Mouse (Mus musculus) left cerebral cortex, postnatal 4 days (tissue): ENCODE measurements at regions not wholly inside any gene's neighbourhood (a gene's known extent, or its start where the extent isn't known, plus 50 kb on each side); places are given as distances from the start of the nearest gene placed in this dataset.

Experiments used
- DNase-seq: peaks from one replicate; pipeline ENCODE4 v3.0.0-alpha.2; 2022
- intact Hi-C: fragments of 180-260 bp; cut with DNase I; formaldehyde crosslinking; loops from one replicate; pipeline ENCODE4 v1.15.1; 2025

DNA sequence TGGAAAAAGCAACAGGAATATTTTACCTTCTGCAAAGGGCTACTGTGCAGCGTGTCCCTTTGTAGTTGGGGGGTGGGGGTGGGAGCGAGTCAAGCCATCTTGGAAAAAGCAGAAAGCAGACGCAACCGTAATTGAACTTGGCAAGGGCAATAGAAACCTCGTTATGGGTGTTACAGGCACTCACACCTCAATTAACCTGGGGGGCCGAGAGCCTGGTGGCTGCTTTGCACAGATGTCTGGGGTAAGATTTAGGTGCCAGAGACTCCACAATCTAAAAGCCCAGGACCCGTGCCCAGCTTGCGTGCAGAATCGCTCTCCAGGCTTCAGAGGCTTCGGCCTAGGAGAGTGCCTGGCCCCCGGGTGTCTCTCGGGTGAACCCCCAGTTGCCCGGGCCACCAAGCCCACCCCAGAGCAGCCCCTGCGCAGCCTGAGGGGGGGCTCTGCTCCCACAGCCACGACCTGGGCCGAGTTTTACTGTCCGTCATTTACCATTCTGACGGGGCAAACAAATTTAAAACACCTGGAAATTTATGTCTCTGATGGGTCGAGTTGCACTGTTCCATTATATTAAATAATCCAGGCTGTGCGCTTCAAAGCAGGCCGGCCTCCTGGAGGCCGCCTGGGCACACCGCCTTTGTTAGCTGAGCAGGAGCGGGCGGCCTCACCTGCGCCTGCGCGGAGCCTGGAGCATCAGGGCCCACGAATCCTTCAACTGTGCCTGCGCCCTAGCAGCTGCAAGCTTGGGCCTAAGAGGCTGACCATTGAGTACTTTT lies 212.4 kb downstream of the Srbd1 start:
- DNase-seq = no peak
- intact Hi-C loops = no loop called here

DNA sequence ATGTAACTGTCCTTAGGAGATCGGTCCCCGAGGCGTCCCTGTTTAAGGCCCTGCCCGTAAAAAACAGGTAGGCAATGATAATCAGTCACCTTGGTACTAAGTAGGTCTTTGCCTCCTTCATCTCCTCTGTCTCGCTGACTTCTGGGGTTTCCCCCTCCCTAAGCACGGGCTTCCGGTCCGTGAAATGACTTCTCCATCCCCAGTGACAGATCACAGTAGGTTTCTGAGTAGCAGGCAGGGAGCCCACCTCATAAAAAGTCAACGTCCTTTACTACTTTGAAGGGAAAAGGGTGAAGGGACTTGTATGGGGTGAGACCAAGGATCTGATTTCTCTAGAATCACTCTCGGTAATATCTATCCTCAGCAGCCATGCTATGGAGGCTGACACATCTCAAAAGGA lies 213.0 kb downstream of the Srbd1 start:
- intact Hi-C loops = no loop called here
- no peak for DNase-seq

DNA sequence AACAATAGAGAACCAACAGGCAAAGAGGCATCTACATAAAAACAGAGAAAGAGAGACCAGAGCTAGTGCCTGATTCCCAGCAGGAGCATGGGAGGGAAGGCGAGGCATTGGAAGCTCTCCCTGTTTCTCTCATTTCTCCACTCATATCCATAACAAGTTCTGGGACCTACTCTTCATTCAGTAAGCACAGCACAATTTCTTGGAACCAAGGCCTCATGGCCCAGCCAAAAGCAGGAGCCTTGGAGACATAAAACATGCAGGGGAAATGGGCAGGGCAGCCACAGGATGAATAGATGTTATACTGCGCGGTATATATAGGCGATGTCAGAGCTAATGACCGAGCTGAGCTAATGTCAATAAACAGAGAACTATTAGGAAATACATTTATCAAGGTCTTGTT lies 214.2 kb downstream of the Srbd1 start:
- intact Hi-C loops = no loop called here
- DNase-seq = no peak

DNA sequence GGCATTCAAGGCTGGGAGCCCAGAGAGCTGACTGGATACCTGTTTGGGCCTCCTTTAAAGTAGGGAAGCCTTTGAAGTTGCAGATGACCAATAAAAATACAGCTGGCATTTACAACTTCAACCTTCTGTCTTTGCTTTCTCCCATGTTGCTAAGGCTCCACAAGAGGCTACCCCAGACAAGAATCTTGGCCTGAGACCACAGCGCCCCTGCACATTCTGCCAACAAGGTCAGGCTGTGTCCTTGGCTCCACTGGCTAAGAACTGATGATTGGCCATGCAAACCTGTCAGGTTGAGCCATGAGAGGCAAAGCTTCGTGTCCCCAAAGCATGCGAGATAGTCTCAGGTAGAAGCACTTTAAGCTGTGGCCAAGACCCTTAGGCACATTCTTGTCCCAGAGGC lies 214.6 kb downstream of the Srbd1 start:
- peak; percentile 14 for DNase-seq
- intact Hi-C loops = no loop called here

DNA sequence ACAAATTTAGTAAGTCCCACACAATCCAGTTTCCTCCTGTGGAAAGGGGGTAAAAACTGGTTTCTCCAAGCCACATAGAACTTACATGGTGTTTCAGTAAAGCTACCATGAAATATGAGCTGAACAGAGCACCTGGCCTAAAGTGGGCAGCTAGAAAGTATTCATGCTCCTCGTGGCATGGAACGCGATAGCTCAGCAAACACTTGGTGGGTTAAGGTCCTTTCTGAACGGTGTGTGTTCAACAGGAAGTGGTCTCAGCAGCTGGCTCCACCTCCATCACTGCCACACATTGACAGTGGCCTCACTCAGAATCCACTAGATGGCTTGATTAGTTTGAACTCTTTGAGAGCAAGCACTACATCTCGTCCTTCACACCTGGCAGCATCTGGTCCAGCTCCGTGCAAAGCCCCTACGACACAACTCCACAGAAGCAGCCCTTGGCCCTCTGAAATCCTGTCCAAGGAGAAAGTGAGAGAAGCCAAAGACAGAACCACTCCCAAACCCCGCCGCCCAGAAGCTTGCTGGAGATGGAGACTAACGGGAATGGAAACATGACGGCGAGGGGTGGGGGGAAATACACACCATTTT lies 215.2 kb downstream of the Srbd1 start:
- intact Hi-C loops = no loop called here

DNA sequence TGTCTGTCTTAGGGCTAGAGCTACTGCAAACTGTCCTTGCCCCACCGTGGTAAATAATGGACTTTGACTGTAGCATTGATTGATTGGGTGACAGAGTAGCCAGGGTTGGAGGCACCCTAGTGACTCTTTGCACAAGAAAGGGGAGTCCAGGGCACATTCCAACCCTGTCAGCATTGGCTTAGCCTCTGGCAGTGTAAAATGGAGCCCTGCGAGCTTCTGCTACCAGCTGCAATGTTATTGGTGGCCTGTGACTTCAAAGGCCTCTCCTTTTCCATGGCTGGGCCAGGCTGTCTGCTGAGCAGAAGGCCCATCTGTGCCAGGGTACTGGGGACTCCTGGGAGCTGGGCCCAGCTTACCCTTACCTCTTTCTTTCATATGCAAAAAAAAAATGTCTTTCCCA lies 216.4 kb downstream of the Srbd1 start:
- intact Hi-C loops = no loop called here
- DNase-seq = no peak

More for the DNA sequence above, 215.2 kb downstream of the Srbd1 start:
- no peak for DNase-seq

DNA sequence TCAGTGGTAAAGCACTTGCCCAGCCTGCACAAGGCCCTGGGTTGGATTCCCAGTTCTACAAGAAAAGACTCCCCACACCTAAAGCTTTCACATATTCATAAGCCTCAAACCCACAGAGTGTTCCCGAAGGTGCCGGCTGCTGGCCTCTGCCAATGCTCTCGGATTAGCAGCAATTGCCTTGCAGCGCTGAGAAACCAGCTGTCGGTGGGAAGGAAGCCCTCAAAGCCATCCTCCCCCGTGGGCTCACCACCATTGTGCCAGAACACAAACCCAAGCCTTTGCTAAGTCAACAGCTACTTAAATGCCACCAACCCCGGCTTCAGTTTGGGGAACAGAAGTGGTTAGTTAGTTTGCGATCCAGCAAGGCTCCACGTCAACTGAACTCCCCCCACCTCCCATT lies 217.7 kb downstream of the Srbd1 start:
- intact Hi-C loops = no loop called here
- peak; percentile 28 for DNase-seq

DNA sequence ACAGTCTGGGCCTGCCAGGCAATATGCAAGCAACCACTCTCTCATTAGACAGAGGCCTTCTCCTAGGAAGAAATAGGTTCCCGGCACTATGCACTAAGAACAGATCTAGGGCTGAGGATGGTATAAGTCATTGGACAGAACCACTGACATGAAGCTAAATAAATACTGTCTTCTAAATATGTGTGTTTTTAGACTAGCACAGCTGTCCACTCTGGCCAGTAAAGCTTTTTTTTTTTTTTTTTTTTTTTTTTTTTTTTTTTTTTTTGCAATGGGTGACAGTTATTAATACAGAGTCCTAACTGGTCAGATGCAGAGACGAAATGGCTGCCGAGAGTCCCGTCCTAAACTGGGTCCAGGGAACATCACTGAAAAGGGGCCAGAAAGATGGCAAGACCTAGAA lies 218.9 kb downstream of the Srbd1 start:
- intact Hi-C loops = no loop called here
- no peak for DNase-seq

DNA sequence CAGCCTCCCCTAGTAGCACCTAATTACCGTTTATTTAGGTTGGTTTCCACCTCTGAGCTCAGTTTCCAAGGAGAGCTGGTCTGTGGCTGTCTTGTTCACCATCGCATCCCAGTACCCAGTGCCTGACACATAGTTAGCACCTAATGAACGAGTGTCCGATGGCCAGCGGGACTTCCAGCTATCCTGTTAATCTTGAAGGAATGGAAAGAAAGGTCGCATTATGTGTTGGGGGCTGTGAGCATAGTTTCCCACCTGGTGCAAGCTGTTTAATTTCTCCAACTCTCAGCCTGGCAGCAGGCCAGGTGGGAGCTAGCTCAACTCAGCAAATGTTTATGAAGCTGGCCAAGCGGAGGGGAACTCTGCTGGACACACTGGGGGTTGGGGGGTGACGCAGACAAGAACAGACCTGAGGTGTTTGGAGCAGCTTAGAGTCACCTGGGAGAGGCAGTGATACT lies 223.7 kb downstream of the Srbd1 start:
- DNase-seq = peak; percentile 61
- intact Hi-C loops = no loop called here

DNA sequence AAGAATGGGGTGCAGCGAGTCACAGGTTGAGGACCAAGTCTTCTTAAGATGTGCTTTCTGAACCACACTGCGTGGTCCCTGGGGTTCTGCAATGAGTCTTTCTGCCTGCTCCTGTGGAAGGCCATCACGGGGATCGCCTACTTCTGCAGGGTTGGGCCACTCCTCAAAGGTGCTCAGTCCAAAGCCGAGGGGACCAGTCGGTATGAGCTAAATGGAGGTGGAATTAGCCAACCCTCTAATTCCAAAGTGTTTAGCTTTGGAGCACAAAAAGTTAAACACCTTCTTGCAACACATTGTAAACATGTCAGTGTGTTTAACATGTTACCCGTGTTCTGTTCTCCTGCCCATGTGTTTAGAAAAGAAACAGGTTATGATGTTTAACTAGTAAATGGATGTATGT lies 225.1 kb downstream of the Srbd1 start:
- no peak for DNase-seq
- intact Hi-C loops = no loop called here

DNA sequence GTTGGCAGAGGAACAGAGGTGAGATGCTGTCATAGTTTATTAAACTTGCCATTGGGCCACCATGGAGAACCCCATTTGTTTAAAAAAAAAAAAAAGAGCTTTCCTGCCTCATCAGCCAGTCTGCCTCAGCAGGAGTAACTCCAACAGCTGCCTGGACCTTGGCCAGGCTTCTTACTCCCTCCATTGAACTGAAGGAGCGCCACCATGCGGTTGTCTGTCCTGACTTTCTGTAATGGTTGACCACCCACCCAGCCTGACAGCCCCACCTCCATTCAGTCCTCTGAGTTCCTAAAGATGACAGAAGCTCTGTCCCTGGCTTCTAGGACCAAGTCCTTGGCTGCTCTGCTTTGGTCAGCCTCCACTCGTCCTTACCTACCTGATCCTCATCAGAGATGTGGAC lies 227.8 kb upstream of the Six2 start:
- intact Hi-C loops = no loop called here
- no peak for DNase-seq

DNA sequence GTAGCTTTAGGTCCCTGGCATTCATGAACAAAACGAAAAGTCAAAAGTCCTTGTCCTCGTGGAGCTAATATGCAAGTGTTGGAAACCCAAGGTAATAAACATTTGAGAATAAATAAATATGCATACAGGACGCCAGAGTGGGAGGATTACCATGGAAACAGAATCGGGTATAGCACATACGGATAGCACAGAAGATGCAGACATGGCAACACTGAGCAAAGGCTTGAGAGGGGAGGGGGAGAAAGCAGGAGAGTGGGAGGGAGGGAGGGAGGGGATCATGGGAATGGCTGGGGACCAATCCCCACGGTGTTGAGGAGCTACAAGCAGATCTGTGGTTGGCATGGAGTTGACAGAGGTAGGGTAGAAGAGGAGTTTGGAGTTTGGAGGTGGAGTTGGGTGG lies 226.0 kb upstream of the Six2 start:
- no peak for DNase-seq
- intact Hi-C loops = no loop called here

DNA sequence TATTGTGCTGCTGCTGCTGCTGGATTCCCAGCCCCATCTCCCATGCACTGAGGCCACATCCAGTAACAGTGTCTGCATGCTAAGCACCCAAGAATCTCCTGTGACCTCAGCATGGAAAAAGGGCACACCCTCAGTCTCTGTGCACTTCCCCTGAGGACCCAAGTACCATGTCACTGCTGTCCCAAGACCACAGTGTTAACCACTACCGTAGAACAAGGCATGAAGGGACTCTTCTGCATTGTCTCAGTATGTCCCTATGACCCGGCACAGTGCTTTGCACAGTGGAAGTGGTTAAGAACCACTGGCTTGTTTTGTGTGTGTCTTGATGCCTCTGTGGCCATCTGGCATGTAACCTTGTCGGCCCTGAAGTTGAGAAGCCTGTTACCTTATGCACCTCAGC lies 220.6 kb upstream of the Six2 start:
- DNase-seq = no peak
- intact Hi-C loops = no loop called here

DNA sequence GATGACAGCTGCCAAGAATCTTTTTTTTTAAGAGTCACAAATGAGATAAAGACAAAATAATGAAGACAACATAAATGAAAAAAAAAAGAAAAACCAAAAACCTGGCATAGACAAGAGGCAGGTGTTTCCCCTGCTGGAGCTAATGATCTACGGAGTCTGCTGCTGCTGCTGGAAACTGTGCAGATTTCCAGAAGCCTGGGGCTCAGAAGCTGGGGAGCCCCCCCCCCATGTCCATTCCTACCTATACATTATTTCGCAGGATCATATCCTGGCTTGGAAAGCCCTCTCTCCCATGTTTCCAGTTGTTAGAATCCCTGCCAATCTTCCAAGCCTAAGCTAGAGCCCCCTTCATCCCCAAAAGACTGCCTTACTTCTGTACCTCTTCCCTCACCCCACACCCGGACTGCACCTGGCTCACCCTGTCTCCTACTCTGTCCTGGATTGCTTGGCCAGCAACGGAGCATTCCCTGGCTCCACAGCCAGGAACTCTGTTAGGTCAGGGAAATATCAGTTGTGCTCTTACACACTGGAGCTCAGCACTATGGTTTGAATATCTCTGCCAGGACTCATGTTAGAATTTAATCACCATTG lies 218.6 kb upstream of the Six2 start:
- DNase-seq = no peak

DNA sequence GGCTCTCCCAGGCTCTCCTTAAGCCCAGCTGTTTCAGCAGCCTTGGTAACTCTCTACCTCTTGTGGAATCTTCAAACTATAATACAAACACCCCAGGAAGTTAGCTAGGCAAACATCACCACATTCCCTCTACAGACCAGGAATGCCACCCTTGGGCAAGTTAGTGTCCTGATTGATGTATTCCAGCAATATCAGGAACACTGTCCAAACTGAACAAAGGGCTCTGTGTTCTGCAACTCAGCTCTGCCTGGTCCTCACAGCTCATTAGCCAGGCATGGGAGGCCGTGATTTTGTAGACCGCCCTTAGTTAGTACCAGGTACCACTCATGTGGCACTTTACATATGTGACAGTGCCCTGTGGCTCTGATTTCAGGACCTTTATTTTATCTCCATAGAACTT lies 214.5 kb upstream of the Six2 start:
- intact Hi-C loops = no loop called here
- no peak for DNase-seq

More for the DNA sequence above, 218.6 kb upstream of the Six2 start:
- intact Hi-C loops = no loop called here

DNA sequence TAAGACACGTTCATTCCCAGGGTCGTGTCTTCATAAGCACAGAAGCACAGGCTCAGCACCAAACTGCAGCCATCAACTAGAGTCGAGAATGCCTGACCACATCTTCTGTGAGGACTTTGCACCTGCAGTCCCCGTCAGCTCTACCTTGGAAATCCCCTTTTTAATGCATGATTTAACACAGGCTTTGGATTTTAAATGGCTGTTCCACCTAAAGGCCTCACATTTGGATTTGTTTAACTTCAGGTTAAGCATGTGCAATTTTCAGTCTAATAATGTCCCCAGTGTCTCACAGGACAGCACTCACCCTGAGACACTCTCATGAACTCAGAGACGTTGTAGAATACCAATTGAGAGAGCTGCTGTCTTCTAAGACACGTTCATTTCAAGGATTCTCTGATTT lies 211.0 kb upstream of the Six2 start:
- DNase-seq = no peak
- intact Hi-C loops = no loop called here

DNA sequence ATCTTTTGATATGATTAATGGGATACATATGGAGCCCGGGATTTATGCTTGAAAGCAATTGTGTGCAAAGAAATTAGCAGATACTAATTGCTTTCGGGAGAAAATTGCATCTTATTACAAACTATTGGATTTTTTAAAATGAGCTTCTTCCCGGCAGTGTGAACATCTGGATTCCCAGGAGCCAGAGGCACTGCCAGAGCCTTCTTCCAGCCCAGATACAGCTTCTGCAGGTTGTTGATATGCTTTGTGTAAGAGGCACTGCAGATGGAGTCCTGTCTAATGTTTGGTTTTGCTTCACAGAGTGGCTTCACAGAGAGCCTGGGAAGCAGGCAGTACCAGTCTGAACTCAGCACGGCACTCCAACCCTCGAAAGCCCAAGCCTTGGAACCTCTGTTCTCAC lies 207.9 kb upstream of the Six2 start:
- DNase-seq = no peak
- intact Hi-C loops = no loop called here

DNA sequence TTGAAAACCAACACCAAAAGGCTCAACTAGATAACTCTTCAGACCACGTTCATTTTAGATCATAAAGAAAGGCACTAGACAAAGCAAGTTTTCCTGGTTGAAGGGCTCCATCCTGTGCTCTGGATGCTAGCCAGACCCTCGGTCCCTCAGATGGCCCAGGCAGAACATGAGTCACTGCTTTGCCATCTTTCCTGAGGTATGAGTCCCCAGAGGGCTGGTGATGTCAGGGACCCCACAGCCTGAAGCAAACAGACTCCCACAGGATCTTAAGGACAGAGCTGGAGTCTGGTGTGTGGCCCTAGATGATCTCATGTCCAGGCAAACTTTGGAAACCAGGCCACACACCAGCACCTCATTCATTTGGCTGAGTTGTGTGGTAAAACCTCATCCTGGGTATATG lies 203.2 kb upstream of the Six2 start:
- intact Hi-C loops = no loop called here
- DNase-seq = no peak

DNA sequence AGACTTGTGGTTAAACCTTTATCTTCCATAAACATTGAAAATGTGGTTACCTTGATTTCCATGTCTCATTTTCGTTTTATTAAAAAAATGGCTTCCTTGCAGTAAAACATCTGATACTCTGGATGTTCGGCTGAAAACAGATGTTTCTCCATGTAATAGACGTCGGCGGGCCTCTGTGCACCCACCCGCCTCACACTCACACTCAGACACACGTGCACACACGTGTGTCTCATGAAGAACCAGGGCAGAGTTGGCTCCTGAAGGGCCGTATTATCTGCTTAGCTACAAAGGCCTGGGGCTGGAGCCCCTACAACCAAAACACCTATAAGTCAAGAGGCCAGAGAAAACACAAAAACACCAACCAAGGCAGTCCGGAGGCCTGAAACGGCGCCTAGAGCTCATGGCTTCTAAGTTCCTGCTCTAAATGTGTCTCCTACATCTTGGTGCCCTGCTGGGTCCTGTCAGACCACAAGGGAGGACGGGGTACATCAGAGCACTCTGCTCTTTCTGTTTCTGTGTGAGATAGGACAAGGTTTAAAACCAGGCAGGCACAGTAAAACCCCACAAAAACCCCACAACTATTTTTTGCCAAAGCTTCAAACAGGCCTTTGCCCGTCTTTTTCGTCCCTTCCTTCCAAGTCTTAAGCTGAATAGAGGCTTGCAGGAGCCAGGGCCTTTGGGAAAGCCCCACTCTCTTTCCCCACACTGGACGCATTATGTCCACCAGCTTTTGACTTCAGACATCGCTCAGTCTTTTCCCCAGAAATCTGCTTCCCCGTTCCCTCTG lies 201.9 kb upstream of the Six2 start:
- intact Hi-C loops = no loop called here
- DNase-seq = no peak

DNA sequence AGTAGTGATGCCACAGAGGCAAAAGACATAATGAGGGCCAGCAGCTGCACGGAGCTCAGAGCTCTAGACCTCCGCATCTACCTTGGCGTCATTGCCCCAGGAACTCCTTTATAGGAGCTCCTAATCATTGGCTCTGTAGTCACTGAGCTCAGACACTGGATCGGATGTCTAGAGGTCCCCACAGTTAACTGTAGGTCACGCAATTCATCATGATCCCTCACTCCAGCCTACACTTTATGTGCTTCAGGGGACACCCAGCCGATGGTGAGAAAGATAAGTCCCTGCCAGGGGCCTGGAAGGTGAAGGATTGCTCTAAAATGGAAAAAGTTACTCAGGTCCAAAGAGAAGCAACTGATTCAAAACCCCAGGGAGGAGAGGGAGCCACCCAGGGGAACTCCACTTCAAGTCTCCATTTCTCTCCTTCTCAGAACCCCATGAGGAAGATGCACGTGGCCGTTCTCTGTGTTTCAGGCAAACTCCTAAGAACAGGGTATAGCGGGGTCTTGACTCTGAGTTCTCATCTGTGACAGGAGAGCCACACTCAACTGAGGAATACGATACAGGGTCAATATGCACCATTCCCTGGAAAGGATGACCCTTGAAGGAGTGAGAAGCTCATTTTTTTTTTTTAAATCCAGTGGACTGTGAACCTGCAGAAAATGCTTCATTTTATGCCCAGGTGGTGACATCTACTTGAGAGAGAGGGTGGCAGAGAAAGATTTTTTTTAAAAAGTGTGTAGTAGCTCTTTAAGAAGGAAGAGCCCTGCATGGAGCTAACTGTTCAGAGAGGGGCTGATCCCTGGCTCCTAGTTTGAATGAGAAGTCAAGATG lies 200.7 kb upstream of the Six2 start:
- DNase-seq = no peak
- intact Hi-C loops = no loop called here

DNA sequence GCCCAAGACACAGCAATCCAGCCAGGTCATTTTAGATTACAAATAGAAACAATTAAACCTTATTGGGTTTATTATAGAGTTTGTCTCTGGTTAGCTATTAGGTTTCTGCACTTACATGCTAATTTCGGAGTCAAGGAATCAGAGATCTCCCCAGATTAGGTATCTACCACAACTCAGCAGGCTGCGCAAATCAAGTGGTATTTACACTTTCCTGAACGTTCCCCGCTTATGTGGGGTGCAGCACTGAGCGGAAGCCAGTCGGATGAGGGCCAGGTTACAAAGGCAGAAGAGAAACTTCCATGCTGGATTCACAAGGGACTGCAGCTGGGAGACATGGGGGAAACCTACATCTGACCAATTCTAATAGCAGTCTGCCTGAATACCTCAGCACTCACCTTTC lies 198.6 kb upstream of the Six2 start:
- intact Hi-C loops = no loop called here
- no peak for DNase-seq
